Mouse (Mus musculus): Measurements from ENCODE around the gene Hs1bp3.

The Hs1bp3 gene

GRCm38 (mm10) chr12:8336601-8337285 lies 23.5 kb downstream of the Hs1bp3 start:
- no peak for DNase-seq (ENCODE audit: low spot score)

- DNase-seq (ENCODE audit: low spot score): no peak
Observed at GRCm38 (mm10) chr12:8337286-8338060, 24.2 kb downstream of the Hs1bp3 start.

DNA sequence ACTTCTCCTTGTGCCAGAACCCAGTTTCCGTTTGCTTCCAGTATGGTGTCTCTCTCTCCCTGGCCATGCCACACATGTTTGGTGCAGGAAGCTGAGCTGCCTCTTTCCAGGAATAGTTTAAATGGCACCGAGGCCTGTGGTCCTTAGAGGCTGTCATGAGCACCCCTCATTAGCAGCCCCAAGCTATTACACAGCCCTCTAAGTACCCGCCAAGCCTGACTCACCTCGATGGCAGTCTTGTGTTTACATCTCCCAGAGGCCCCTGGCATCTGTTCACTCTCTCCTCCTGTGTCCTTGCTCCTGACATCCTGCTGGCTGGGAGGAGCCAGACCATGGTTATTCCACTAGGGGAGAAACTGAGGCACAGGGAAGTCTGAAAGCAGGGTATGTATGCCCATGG lies 25.3 kb downstream of the Hs1bp3 start:
- no peak for DNase-seq (ENCODE audit: low spot score)

DNA sequence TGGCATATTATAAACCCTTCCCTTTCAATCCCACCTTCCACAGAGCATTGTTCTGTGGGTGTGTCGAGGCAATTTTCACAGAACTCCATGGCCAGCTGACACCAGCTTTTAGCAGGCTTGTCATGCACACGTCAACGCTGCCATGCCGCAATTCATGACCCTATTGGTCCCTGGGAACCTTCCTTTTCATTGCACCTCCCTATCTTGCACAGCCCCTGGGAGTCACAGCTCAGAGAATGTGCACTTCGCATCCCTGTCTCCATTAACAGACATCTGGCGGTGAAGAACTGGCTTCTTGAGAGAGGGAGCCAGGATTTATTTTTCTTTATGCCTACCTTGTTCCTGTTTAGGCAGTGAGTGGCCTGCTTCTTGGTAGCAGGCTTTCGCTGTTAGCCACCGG lies 25.7 kb downstream of the Hs1bp3 start:
- DNase-seq (ENCODE audit: low spot score): no peak

GRCm38 (mm10) chr12:8339591-8340319 lies 26.5 kb downstream of the Hs1bp3 start:
- DNase-seq (ENCODE audit: low spot score): peak; percentile 68

DNA sequence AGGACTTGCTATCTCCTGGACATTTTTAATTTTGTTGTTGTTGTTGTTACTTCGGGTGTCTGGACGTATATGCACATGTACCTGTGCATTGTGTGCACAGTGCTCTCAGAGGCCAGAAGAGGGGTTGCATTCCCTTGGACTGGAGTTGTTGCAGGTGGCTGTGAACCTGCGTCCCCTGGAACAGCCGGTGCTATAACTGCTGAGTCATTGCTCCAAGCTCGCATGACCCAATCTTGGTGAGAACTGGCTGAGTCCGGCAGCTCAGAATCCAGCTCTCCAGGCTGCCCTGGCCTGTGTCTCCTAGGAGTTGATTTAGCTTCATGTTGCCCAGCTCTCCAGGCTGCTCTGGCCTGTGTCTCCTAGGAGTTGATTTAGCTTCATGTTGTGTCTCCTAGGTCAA lies 27.8 kb downstream of the Hs1bp3 start:
- no peak for DNase-seq (ENCODE audit: low spot score)

DNA sequence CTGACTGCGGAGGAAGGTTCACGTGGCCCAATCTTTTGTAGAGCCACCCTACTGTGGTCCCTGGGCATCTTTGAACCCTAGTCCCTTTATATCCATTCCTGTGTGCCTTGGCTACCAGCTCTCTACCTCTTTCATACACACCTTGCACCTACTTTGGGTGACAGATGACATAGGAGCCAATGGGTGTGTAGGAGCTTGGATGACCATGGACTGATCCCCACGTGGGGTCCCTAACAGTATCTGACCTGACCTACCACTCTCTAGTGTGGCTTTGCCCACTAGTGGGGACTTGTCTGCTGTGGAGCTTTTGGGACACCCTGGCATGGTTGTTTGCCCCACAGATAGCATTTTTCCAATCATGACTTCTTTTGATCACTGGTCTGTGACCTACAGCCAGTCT lies 30.1 kb downstream of the Hs1bp3 start:
- no peak for DNase-seq (ENCODE audit: low spot score)

DNA sequence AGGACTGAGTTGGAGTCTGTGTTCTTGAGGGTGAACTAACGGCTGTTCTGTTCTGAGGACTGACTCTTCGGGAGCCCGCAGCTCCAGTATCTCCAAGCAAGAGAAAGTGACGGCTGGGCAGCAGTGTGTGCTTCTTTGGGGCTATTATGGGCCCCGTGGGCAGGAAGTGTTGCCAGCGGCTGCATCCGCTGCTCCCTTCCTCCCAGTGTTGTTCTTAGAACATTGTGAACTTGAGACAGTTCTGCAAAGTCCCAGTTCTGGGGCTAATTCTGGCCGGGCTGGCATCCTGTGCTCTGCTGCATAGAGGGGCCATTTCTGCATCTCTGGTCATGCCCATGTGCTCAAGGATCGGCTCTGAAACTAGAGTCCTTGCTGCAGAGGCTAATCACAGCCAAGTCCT lies 31.7 kb downstream of the Hs1bp3 start:
- DNase-seq (ENCODE audit: low spot score): peak; percentile 78

GRCm38 (mm10) chr12:8345539-8345938 lies 32.3 kb downstream of the Hs1bp3 start:
- no peak for DNase-seq (ENCODE audit: low spot score)

GRCm38 (mm10) chr12:8347746-8348462 lies 34.7 kb downstream of the Hs1bp3 start:
- peak; percentile 12 for DNase-seq (ENCODE audit: low spot score)

DNA sequence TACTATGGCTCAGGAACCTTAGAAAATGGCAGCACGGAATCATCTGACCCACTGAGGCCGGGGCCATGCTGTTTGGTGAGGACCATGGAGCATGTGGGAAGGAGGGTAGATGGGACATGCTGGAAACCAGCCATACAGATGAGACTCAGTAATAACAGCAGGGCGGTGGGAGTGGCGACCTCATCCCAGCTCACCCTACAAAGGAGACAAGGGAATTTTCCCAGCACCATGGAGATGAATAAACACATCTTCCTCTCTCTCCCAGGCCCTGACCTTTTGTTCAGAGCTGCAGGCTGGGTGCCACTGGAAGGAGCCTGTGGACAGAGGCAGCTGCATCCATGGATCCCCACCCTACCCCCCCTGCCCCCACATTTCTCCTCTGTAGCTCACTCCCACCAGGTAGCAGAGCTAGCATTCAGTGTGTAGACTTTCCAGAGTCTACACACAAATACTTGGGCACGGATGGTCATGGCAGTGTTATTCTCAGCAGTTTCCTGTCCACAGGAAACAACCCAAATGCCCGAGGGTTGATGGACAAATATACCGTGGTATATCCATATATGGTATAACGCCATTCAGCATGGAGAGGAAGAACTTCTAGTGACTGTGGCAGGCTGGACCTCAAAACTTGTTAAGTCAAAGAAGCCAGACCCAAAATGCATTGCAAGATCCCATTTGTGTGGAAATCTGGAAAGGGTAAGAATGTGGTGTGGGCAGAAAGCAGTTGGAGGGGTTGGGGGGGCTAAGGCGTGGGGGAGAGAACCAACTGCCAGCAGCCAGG lies 35.7 kb downstream of the Hs1bp3 start:
- peak; percentile 24 for DNase-seq (ENCODE audit: low spot score)

DNA sequence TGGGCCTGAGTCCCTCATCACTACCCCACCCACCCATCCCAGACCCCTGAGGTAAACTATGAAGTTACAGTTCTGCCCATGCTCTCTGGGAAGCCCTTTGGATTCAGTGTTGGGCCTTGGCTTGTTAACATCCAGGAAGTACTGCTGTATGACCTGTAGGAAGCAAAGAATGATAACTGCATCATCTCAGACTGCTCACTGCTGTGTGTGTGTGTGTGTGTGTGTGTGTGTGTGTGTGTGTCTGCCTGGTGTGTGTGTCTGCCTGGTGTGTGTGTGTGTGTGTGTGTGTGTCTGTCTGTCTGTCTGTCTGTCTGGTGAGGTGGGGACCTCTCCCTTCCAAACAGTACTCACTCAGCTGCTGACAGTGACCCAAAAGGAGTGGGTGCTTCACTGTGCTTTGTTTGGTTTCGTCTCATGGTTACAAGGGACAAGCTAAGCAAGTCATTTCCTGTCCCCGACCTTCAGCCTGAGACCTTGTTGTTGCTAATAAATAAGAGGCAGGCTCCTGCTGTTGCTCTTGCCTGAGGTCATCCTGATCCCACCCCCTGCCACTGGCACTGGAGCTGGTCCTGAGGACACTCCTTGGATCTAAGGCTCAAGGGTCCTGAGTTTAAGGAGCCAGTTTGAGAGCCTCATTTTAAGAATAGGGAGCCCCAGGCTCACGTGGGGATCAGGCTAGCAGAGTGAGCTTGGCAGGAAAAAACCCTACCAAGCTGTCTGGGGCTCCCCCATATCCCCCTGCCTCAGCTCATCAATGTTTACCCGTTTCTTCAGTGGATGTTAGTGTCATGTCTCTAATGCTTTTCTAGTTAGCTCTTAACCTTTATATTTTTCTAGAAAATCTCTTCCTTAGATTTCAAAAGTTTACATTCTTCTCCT lies 38.0 kb downstream of the Hs1bp3 start:
- no peak for DNase-seq (ENCODE audit: low spot score)

DNA sequence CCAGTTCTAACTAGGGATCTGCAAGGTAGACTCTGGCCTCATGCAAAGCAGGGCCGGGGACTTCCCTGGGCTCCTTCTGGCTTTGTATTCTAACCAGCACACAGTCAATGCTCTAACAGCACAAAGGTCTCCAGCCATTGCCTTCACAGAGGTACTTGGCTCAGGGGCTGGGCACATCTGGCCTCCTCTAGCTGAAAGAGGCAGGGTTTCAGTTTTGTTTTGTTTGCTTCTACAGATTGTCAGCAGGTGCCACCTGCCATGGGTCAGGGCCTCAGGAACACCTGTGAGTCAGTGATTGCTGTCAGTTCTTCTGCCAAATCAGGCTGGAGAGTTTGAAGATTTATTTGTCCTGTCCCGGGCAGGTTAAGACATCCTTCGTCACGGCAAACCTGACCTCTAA lies 39.8 kb downstream of the Hs1bp3 start:
- DNase-seq (ENCODE audit: low spot score): no peak

GRCm38 (mm10) chr12:8354187-8354586 lies 41.0 kb downstream of the Hs1bp3 start:
- DNase-seq (ENCODE audit: low spot score): no peak

DNA sequence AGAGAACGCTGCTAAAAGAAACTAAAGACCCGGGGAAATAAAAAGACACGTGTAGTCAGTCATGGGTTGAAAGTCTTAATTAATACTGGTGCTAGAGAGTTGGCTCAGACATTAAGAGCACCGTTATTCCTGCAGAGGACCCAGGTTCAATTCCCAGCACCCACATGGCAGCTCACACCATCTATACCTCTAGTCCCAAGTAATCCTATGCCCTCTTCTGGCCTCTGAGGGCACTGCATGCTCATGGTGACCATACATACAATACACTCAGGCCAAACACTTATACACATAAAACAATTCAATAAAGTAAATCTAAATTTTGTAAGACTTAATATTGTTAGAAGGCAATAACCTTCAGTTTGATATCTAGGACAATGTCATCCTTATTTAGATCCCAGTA lies 41.8 kb downstream of the Hs1bp3 start:
- DNase-seq (ENCODE audit: low spot score): no peak

DNA sequence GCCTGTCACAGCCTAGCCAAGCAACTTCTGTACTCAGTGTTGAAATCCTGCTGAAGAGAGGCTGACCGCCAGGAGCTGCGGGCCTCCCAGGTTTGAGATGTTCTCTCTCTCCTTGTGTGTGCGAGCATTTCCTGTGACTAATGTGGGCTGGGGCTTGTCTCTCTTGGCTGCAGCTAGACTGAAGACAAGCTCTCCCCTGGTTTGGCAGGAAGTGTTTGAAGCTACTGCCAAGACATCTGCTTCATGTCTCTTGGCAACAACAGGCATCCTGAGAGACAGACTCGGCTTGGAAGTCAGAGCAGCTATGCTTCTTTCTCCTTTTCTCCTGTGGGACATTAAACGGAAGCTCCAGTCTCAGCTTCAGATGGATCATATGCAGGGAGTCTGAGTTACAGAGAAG lies 44.2 kb downstream of the Hs1bp3 start:
- peak; percentile 76 for DNase-seq (ENCODE audit: low spot score)

- DNase-seq (ENCODE audit: low spot score): no peak
Observed at GRCm38 (mm10) chr12:8358344-8358966, 45.2 kb downstream of the Hs1bp3 start.

DNA sequence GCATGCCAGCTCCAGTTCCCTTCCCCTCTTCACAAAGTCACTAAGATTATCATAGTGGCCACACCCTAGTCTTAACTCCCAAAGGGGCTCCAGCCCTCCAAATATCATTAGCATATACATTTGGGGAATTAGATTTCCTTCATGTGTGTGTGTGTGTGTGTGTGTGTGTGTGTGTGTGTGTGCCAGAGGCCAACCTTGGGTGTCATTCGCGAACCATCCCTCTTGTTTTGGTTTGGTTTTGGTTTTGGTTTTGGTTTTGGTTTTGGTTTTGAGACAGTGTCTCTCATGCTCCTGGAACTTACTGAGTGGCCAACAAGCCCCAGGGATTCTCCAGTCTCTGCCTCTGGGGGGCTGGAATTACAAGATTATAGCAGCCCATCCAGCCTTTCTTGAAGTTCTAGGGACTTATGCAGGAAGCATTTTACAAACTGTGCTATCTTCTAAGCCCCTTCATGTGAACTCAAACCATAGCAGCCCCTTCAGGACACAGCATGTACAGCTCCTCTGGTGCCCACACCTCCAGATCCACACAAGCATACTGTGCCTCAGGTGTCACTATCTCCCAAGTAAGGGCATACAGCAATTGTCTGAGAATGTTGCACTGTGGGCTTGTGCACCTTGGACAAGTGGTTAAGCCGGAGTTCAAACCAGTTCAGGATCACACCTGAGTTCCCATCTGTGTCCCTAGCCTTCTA lies 46.3 kb downstream of the Hs1bp3 start:
- no peak for DNase-seq (ENCODE audit: low spot score)

DNA sequence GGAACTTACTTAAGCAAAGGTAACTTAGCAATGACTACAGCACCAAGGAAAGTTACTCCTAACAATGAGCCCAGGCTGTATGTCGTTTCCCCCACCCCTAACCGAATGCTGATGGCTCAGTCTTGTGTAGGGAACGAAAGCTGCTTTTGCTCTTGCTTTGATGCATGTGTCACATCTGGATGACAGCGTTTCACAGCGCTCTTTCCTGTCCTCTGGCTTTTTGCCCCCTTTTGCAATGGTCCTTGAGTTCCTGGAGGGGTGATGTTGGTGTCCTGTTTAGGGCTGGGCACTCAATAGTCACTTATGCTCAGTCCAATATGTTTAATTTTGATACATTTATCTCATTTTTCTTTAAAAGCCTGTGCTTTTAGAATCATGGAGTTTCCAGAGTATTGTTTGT lies 48.6 kb downstream of the Hs1bp3 start:
- DNase-seq (ENCODE audit: low spot score): no peak

Measured in layer of hippocampus, adult 11-12 months (tissue).